ENCODE assay signal across 18 mouse cellular contexts in the genomic region with DNA sequence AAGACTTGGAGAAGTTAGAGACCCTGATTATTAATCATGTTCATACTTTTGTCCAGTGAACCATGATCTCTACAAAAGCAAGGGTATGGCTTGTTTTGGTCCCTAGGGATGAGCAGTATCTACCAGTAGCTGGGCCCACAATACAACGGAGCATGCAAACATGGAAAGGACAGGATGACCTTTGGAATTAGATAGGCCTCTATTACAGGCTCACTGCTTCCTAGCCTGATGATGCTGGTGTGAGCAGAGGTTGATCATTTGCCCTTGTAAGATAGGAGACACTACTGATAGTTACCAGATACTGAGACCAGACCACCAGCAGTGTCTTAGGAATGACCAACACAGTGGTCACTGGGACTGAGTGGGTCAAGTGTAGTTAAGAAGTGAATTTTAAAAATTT. TPM values are rescaled to one million over a fixed set of nuclear protein-coding genes. Genes with fewer than 3 reads are reported as not detected.
DNase-seq lines count a peak whose midpoint lies in the region; ATAC-seq and TF ChIP-seq lines count a peak whose summit lies in the region.
"Had no signal": no experiment of that assay in that cellular context is flagged by ENCODE, and none has a peak within 500 bp of the region (broad histone marks: within the 10 kb centered on the region; RNA-seq: fewer than 3 reads in every experiment).

No protein-coding gene starts in this region.

- no peak for ATAC-seq in liver, embryonic 11.5 days (replicated peaks; ENCODE audit: low FRiP score)
- ATAC-seq in intestine, embryonic 15.5 days, result peak; percentile 36; the same call in 1 of the 2 replicates
- peak; percentile 63 for ATAC-seq in intestine, embryonic 16.5 days
- ATAC-seq in hindbrain, embryonic 16.5 days, result no peak
- ATAC-seq: forebrain, embryonic 13.5 days; forebrain, embryonic 15.5 days had no signal

- H3K4me2 ChIP-seq in liver, embryonic 11.5 days, result no peak overlapping the region
- no peak overlapping the region for H3K4me2 ChIP-seq in intestine, embryonic 15.5 days (replicated peaks)
- H3K4me2 ChIP-seq in intestine, embryonic 16.5 days (ENCODE audit: low read depth, low read length), result no peak overlapping the region
- no peak overlapping the region for H3K4me2 ChIP-seq in hindbrain, embryonic 16.5 days (ENCODE audit: low read length)
- H3K4me2 ChIP-seq: embryonic facial prominence, embryonic 12.5 days; forebrain, embryonic 13.5 days; forebrain, embryonic 15.5 days had no signal

- peak; percentile 60 for DNase-seq in liver, adult 2 months (ENCODE audit: extremely low read depth, low read depth, low spot score)
- no peak for DNase-seq in liver, embryonic 11.5 days (ENCODE audit: low spot score)
- no peak for DNase-seq in kidney, adult 2 months
- DNase-seq: adrenal gland, adult 8-10 months; adrenal gland, postnatal 14 days; adrenal gland, postnatal 36 days; cerebellum, adult 11-12 months; cerebellum, adult 2 months; cerebellum, adult 9-10 months; cerebellum, postnatal 10 days; cerebellum, postnatal 25 days had no signal

- no peak overlapping the region for H3K27ac ChIP-seq in liver, adult 2 months (replicated peaks; ENCODE audit: insufficient read depth, low read depth, low read length)
- H3K27ac ChIP-seq in liver, embryonic 11.5 days (ENCODE audit: low read depth, low read length), result no peak overlapping the region
- H3K27ac ChIP-seq in intestine, embryonic 15.5 days, result no peak overlapping the region
- no peak overlapping the region for H3K27ac ChIP-seq in intestine, embryonic 16.5 days (ENCODE audit: low read length)
- no peak overlapping the region for H3K27ac ChIP-seq in hindbrain, embryonic 16.5 days (ENCODE audit: low read depth, low read length)
- H3K27ac ChIP-seq in kidney, adult 2 months (ENCODE audit: insufficient read depth, low read depth, low read length), result no peak overlapping the region
- H3K27ac ChIP-seq: embryonic facial prominence, embryonic 10.5 days; embryonic facial prominence, embryonic 12.5 days; forebrain, embryonic 13.5 days; forebrain, embryonic 15.5 days had no signal

- no peaks in the 10 kb centered on the region for H3K9me3 ChIP-seq in liver, embryonic 11.5 days (ENCODE audit: control insufficient read depth, low read length)
- H3K9me3 ChIP-seq in intestine, embryonic 15.5 days, result no peaks in the 10 kb centered on the region
- H3K9me3 ChIP-seq in intestine, embryonic 16.5 days (ENCODE audit: control insufficient read depth, low read length), result no peaks in the 10 kb centered on the region
- H3K9me3 ChIP-seq in hindbrain, embryonic 16.5 days (ENCODE audit: control insufficient read depth, low read length), result no peaks in the 10 kb centered on the region
- H3K9me3 ChIP-seq: embryonic facial prominence, embryonic 10.5 days; embryonic facial prominence, embryonic 12.5 days; forebrain, embryonic 13.5 days; forebrain, embryonic 15.5 days had no signal

- peaks cover 30% of the 10 kb centered on the region for H3K79me2 ChIP-seq in liver, adult 2 months (ENCODE audit: control insufficient read depth, insufficient read depth, low read length)

- H3K27me3 ChIP-seq in liver, adult 2 months (ENCODE audit: control insufficient read depth, insufficient read depth, low read length), result no peaks in the 10 kb centered on the region
- no peaks in the 10 kb centered on the region for H3K27me3 ChIP-seq in liver, embryonic 11.5 days (replicated peaks; ENCODE audit: control insufficient read depth, insufficient read depth, low read length)
- no peaks in the 10 kb centered on the region for H3K27me3 ChIP-seq in intestine, embryonic 15.5 days (replicated peaks)
- H3K27me3 ChIP-seq in intestine, embryonic 16.5 days (replicated peaks; ENCODE audit: control insufficient read depth, insufficient read depth, low read length), result no peaks in the 10 kb centered on the region
- no peaks in the 10 kb centered on the region for H3K27me3 ChIP-seq in hindbrain, embryonic 16.5 days (replicated peaks; ENCODE audit: control insufficient read depth, insufficient read depth, low read length)
- H3K27me3 ChIP-seq in kidney, adult 2 months (replicated peaks; ENCODE audit: control insufficient read depth, insufficient read depth, low read length), result no peaks in the 10 kb centered on the region
- H3K27me3 ChIP-seq: embryonic facial prominence, embryonic 12.5 days; forebrain, embryonic 13.5 days; forebrain, embryonic 15.5 days had no signal

- H3K36me3 ChIP-seq in liver, adult 2 months (ENCODE audit: control insufficient read depth, insufficient read depth, low read length), result peaks cover 68% of the 10 kb centered on the region
- peaks cover 28% of the 10 kb centered on the region for H3K36me3 ChIP-seq in liver, embryonic 11.5 days (ENCODE audit: control insufficient read depth, insufficient read depth, low read length)
- H3K36me3 ChIP-seq in intestine, embryonic 15.5 days, result peaks cover 19% of the 10 kb centered on the region
- H3K36me3 ChIP-seq in intestine, embryonic 16.5 days (ENCODE audit: control insufficient read depth, insufficient read depth, low read length), result no peaks in the 10 kb centered on the region
- H3K36me3 ChIP-seq in hindbrain, embryonic 16.5 days (ENCODE audit: control insufficient read depth, insufficient read depth, low read length), result peaks cover 15% of the 10 kb centered on the region
- H3K36me3 ChIP-seq in kidney, adult 2 months (ENCODE audit: control insufficient read depth, insufficient read depth, low read length), result peaks cover 11% of the 10 kb centered on the region

- H3K4me3 ChIP-seq in liver, adult 2 months (ENCODE audit: insufficient read depth, low read depth, low read length), result no peak overlapping the region
- no peak overlapping the region for H3K4me3 ChIP-seq in liver, embryonic 11.5 days (ENCODE audit: low read depth, low read length)
- no peak overlapping the region for H3K4me3 ChIP-seq in intestine, embryonic 15.5 days (replicated peaks)
- no peak overlapping the region for H3K4me3 ChIP-seq in intestine, embryonic 16.5 days (ENCODE audit: low read length)
- no peak overlapping the region for H3K4me3 ChIP-seq in hindbrain, embryonic 16.5 days (ENCODE audit: low read length)
- no peak overlapping the region for H3K4me3 ChIP-seq in kidney, adult 2 months (ENCODE audit: insufficient read depth, low read depth, low read length)
- H3K4me3 ChIP-seq: embryonic facial prominence, embryonic 10.5 days; embryonic facial prominence, embryonic 12.5 days; forebrain, embryonic 13.5 days; forebrain, embryonic 15.5 days had no signal

- no peak overlapping the region for H3K9ac ChIP-seq in liver, adult 2 months (ENCODE audit: low read depth, low read length)
- H3K9ac ChIP-seq in liver, embryonic 11.5 days (ENCODE audit: low read depth, low read length), result no peak overlapping the region
- no peak overlapping the region for H3K9ac ChIP-seq in intestine, embryonic 15.5 days
- H3K9ac ChIP-seq in intestine, embryonic 16.5 days (ENCODE audit: low read depth, low read length), result no peak overlapping the region
- no peak overlapping the region for H3K9ac ChIP-seq in hindbrain, embryonic 16.5 days (ENCODE audit: low read depth, low read length)
- H3K9ac ChIP-seq: embryonic facial prominence, embryonic 12.5 days; forebrain, embryonic 13.5 days; forebrain, embryonic 15.5 days had no signal

- 19% methylated on average over 1 of the region's 1 CpGs for WGBS in liver, adult 2 months
- 91% methylated on average over 1 of the region's 1 CpGs for WGBS in liver, embryonic 11.5 days
- WGBS in intestine, embryonic 15.5 days, result 74% methylated on average over 1 of the region's 1 CpGs
- WGBS in intestine, embryonic 16.5 days, result 58% methylated on average over 1 of the region's 1 CpGs
- 92% methylated on average over 1 of the region's 1 CpGs for WGBS in hindbrain, embryonic 16.5 days
- WGBS in kidney, adult 2 months, result 55% methylated on average over 1 of the region's 1 CpGs

- H3K4me1 ChIP-seq in liver, adult 2 months (ENCODE audit: control insufficient read depth, insufficient read depth, low read length), result peaks cover 28% of the 10 kb centered on the region
- H3K4me1 ChIP-seq in liver, embryonic 11.5 days (replicated peaks; ENCODE audit: control insufficient read depth, insufficient read depth, low read length), result peaks cover 13% of the 10 kb centered on the region
- H3K4me1 ChIP-seq in intestine, embryonic 15.5 days (replicated peaks), result peaks cover 12% of the 10 kb centered on the region
- peaks cover 15% of the 10 kb centered on the region for H3K4me1 ChIP-seq in intestine, embryonic 16.5 days (ENCODE audit: control insufficient read depth, insufficient read depth, low read length)
- peaks cover 4% of the 10 kb centered on the region; the same call in 1 of the 2 replicates for H3K4me1 ChIP-seq in hindbrain, embryonic 16.5 days (ENCODE audit: control insufficient read depth, insufficient read depth, low read depth, low read length)
- H3K4me1 ChIP-seq in kidney, adult 2 months (ENCODE audit: control insufficient read depth, insufficient read depth, low read length), result peaks cover 13% of the 10 kb centered on the region

- no peak for TF ChIP-seq POLR2A in liver, adult 2 months (IDR thresholded peaks at IDR 0.05; ENCODE audit: extremely low read depth, insufficient read depth, low read length)
- no peak for TF ChIP-seq POLR2A in kidney, adult 2 months (IDR thresholded peaks at IDR 0.05; ENCODE audit: low read depth, low read length)

- TF ChIP-seq CTCF in liver, adult 2 months (IDR thresholded peaks at IDR 0.05; ENCODE audit: low read depth, low read length), result no peak
- TF ChIP-seq CTCF in kidney, adult 2 months (conservative IDR thresholded peaks at IDR 0.05; ENCODE audit: insufficient read depth, insufficient read length, low read depth, low read length), result no peak

RNA-seq across cellular contexts. Expression of gene Hdlbp, which starts 39.3 kb away (rescaled TPM):
- 169 and 179 TPM in 2 replicates for total RNA-seq in liver, adult 2 months (2014; rRNA removed)
- 103 and 119 TPM in 2 replicates for polyA plus RNA-seq in liver, adult 2 months (2012; rRNA removed)
- polyA plus RNA-seq in liver, embryonic 11.5 days (2014; fragmentation: Nextera tagmentation; extraction: Ambion mirVana), result 106 and 113 TPM in 2 replicates
- polyA plus RNA-seq in intestine, embryonic 15.5 days (2015; fragmentation: Nextera tagmentation; extraction: Ambion mirVana), result 175 and 185 TPM in 2 replicates
- 146 and 159 TPM in 2 replicates for polyA plus RNA-seq in intestine, embryonic 16.5 days (2015; fragmentation: Nextera tagmentation; extraction: Ambion mirVana)
- polyA plus RNA-seq in hindbrain, embryonic 16.5 days (2015; fragmentation: Nextera tagmentation; extraction: Ambion mirVana), result 68.5 and 72.5 TPM in 2 replicates
- 95.0 and 97.8 TPM in 2 replicates for polyA plus RNA-seq in kidney, adult 2 months (2012; rRNA removed)

Comparison
In these comparisons a context has a peak if more than half of its experiments do, and no peak if none do; other contexts are left out.
1. ATAC-seq: peak in intestine, embryonic 15.5 days (single experiment) and intestine, embryonic 16.5 days (single experiment); none in liver, embryonic 11.5 days (single experiment) and hindbrain, embryonic 16.5 days (single experiment).